Mouse (Mus musculus) ES-Bruce4 (cell line): ENCODE results near the gene Hs1bp3.

Experiments
- CTCF ChIP-seq: IDR thresholded peaks from one replicate; pipeline ENCODE4 v1.8.1; 2011; ENCODE audit warnings: low read depth, low read length
- EP300 ChIP-seq: IDR thresholded peaks from 2 replicates; pipeline ENCODE4 v1.6.1; 2011; ENCODE audit warnings: low read depth, low read length; ENCODE audit not compliant: insufficient read depth

- no peak for TF ChIP-seq CTCF
- no peak for TF ChIP-seq EP300
Measured at GRCm38 (mm10) chr12:8312266-8312665, 966 bp upstream of the Hs1bp3 start.
